In the genomic region with DNA sequence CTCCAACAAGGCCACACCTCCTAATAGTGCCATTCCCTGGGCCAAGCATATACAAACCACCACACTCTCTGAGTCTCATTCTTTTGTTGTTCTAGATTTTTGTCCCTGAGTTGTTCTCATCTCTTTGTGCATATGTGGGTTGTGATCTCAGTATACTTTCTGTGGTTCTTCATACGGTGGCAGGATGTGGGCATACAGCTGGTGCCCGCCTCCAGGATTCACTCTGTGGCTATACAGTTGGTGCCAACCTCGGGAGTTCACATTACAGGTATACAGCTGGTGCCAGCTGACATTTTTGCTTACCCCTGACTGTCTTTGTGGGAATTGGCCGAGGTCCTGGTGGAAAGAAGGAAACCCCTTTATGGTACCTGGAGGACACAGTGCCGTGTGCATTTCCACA, we compare ENCODE assay signal across 22 mouse cellular contexts. TPM values are rescaled to one million over a fixed set of nuclear protein-coding genes. Genes with fewer than 3 reads are reported as not detected.
DNase-seq lines count a peak whose midpoint lies in the region; ATAC-seq and TF ChIP-seq lines count a peak whose summit lies in the region.
"Had no signal": no experiment of that assay in that cellular context is flagged by ENCODE, and none has a peak within 500 bp of the region (broad histone marks: within the 10 kb centered on the region; RNA-seq: fewer than 3 reads in every experiment).

No protein-coding gene starts in this region.

- intact Hi-C loops in left cerebral cortex, adult 2 months (cut with DNase I): no loop called here

- no peak for TF ChIP-seq CTCF in layer of hippocampus, adult 2 months (conservative IDR thresholded peaks at IDR 0.05)
- no peak for TF ChIP-seq CTCF in left cerebral cortex, adult 2 months (IDR thresholded peaks at IDR 0.05)

- peak overlapping the region; percentile 92 for H3K27ac ChIP-seq in layer of hippocampus, adult 2 months
- H3K27ac ChIP-seq in left cerebral cortex, adult 2 months: peak overlapping the region; percentile 84

- no peak for DNase-seq in frontal cortex, adult 2 months (ENCODE audit: extremely low spot score in 1 of 2, low spot score in 1 of 2)
- no peak for DNase-seq in layer of hippocampus, adult 2 months (ENCODE audit: low spot score in 2 of 2)
- no peak for DNase-seq in layer of hippocampus, adult 9-11 months
- DNase-seq in left cerebral cortex, adult 2 months (ENCODE audit: extremely low spot score in 1 of 2, low spot score in 2 of 2): no peak
- no peak for DNase-seq in left cerebral cortex, adult 9 months (ENCODE audit: low spot score in 2 of 2)
- DNase-seq: adrenal gland, adult 2 months; adrenal gland, adult 8-10 months; adrenal gland, postnatal 10 days; adrenal gland, postnatal 14 days; adrenal gland, postnatal 25 days; adrenal gland, postnatal 36 days; B cell, adult 2 months; cerebellum, adult 11 months; cerebellum, adult 11-12 months; cerebellum, adult 18-20 months had no signal

- ATAC-seq in frontal cortex, adult (ENCODE audit: low TSS enrichment): peak; percentile 46; the same call in 1 of the 2 replicates
- ATAC-seq: activated CD4-positive, CD25-positive, alpha-beta regulatory T cell, adult 4 months; CD4-positive, CD25-positive, alpha-beta regulatory T cell, adult 4 months; Patski had no signal

- no peak overlapping the region for H3K4me3 ChIP-seq in layer of hippocampus, adult 2 months
- no peak overlapping the region for H3K4me3 ChIP-seq in left cerebral cortex, adult 2 months

RNA-seq across cellular contexts. Expression of gene Tmem132b, which starts 53.6 kb away (rescaled TPM):
- polyA plus RNA-seq in frontal cortex, adult 2 months (2012; rRNA removed): 22.7 and 26.8 TPM in 2 replicates
- total RNA-seq in layer of hippocampus, adult 2 months (2021): 100 to 1,000 TPM; 117 to 127 TPM
- 100 to 1,000 TPM; 135 to 141 TPM for total RNA-seq in left cerebral cortex, adult 2 months (2021)
- total RNA-seq: CH12.LX, MEL had no signal
- polyA plus RNA-seq: activated CD4-positive, CD25-positive, alpha-beta regulatory T cell, adult 4 months; G1E; Patski had no signal
